Mouse (Mus musculus): ENCODE measurements at regions not wholly inside any gene's neighbourhood (a gene's known extent, or its start where the extent isn't known, plus 50 kb on each side); places are given as distances from the start of the nearest gene placed in this dataset.

DNA sequence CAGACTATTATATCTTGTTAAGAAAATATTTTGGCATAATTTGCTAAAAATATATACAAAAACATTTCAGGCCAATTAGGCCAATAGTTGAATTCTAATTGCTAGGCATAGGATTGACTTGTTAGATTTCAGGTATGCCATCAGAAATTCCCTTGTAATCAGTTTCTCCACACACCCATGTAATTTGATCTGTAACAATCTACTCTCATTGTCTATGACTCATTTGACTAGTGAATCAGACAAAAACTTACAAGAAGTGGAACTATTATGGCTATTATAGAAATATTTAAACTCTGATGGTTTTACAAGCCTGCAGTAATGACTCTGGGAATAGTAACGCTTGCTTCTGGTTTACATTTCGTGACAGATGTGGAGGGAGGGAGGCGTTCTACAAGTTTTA is 338.9 kb upstream of the Ptbp2 start:
- CTCF ChIA-PET: no interaction called here

- CTCF ChIA-PET: no interaction called here
Observed at GRCm38 (mm10) chr3:120083171-120083932, 299.1 kb upstream of the Ptbp2 start.

- CTCF ChIA-PET: no interaction called here
Observed at GRCm38 (mm10) chr3:120073528-120073927, 289.3 kb upstream of the Ptbp2 start.

DNA sequence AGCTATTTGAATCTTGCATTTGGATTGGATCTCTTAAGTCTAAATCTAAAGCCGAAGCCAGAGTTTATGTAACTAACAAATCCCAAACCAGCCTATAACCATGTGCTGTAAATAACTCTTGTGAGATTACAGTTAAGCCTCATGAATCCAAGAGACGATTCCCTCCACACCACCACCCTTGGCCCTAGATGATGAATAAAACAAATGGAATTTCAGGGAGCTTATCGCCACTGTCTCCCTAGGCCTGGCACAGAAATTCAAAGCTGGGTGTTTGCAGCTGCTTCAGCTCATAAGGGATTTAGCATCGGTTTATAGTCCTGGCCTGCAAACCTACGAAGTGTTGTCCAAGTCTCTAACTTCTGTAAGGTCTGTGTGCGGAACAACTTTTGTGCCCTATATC is 281.4 kb upstream of the Ptbp2 start:
- CTCF ChIA-PET: no interaction called here

DNA sequence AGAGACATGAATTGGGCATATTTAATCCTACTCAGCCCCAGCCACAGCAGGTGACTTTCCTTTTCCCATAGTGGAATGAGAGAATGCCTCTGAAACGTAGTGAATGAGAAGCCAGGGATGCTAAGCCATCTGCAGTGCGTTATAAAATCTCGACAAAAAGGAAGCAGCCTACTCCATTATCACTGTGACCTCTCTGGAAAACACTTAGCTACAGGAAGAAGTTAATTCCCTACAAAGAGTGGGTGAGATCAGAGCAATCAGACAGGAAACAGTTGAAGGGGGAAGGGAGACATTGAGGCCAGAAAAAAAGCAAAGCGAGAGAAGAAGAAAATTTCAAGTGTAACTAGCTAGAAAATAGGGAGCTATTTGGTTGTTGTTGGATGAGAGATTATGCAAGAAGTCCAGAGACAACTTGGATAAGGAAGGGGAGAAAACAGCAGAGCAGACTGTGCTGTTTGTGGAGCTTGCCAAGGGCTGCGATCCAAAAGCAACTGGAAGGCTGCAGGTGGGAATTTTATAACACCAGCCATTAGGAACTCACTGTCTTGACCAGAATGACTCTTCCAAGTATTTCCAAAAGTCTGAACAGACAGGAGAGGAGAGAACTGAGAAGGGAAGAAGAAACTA is 280.7 kb upstream of the Ptbp2 start:
- CTCF ChIA-PET: no interaction called here

- CTCF ChIA-PET: no interaction called here
Observed at GRCm38 (mm10) chr3:120062264-120062663, 278.0 kb upstream of the Ptbp2 start.

GRCm38 (mm10) chr3:120059959-120060358 is 275.7 kb upstream of the Ptbp2 start:
- CTCF ChIA-PET: no interaction called here

DNA sequence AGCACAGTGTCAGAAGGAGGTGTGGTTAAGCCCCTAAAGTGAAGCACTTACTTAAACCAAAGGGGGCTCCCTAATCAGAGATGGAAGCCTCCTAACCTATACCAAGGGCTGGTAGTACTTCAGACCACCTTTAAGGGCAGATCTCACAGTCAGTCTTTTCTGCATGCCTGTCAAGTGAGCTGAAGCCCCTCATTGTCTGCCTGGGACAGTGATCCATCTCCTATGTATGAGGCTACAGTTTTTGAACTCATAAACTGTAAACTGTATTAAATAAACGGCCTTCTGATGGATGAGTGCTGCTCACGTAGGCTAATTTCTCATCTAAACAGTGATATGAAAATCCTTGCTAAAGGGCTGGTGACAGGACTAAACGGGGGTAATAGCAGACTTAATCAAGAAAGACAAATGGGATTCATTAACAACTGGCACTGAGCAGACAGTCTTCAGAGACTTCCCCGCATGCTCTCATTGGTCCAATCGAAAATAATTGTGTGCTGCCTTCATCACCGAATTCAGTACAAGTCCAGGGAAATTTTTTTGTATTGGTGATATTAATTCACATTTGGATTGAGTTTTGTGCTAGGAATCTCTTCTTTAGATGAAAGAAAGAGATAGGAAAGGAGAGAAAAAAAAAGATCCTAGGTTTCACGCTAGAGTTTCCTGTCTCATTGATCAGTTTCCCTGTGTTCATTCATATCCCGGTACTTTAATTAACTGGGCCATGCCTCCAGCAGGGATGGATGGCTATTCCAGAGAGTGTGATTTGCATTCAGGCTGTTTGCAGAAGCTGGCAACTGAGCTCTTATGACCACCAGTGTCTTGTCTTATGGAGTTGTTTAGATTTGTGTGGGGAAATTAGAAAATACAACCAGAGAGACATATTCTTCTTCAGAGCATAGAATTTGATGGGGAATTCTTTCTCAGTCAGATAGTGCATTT is 271.2 kb upstream of the Ptbp2 start:
- CTCF ChIA-PET: no interaction called here

GRCm38 (mm10) chr3:120047238-120047637 is 263.0 kb upstream of the Ptbp2 start:
- CTCF ChIA-PET: no interaction called here

GRCm38 (mm10) chr3:120037526-120037925 is 253.3 kb upstream of the Ptbp2 start:
- CTCF ChIA-PET: no interaction called here

DNA sequence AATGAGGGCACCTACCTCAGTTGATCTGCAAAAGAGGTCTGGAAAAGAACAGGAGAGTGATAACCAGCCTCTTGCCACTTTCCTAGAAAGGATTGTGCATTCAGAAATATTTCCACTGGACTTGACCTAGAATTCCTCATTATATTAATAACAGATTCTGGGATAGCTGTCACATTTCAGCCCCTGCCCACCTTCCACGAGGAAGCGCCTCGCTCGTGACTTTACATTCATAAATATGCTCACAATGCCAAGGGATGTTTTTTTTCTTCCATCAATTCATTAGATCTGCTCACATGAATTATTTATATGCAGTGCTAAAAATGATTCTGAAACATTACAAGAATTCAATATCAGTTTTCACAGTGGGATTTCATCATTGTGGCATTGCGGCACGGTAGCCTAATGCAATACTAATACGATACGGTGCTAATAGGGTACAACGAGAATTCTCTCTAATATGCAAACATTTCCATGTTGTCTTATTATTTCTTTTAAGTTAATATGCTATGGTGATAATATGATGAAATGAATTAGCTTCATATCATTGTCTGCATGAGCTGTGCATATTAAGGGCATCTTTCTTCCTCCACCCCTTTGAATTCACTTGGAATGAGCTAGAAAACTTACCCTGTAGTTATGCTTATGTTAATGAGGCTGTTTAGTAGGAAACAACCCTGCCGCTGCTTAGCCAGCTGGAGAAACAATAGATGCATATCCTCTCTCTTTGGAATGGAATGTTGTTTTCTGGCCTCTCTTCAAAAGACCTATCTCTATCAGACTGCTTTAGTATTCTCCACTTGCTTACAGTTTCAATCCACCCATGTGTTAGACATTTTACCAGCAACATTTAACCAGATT is 235.8 kb upstream of the Ptbp2 start:
- CTCF ChIA-PET: no interaction called here

DNA sequence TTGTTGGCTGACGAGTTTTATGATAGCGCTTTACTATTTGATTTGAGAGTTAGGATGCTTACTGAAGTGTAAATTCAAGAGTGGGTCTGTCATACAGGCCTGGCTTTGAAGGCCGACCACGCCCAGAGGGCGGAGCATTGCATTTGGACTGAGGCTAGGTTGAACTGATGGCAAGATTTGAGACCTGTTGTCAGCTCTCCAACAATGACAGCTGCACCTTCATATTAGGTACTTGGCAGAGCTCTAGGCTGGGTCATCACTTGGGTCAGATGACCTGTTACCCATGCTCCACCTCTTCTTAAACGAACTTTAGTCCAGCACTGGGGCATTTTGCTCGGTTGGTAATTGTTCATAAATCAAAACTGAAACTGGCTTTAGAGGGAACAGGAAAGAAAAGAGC is 231.1 kb upstream of the Ptbp2 start:
- CTCF ChIA-PET: no interaction called here

- CTCF ChIA-PET: no interaction called here
Observed at GRCm38 (mm10) chr3:120011861-120012260, 227.6 kb upstream of the Ptbp2 start.

DNA sequence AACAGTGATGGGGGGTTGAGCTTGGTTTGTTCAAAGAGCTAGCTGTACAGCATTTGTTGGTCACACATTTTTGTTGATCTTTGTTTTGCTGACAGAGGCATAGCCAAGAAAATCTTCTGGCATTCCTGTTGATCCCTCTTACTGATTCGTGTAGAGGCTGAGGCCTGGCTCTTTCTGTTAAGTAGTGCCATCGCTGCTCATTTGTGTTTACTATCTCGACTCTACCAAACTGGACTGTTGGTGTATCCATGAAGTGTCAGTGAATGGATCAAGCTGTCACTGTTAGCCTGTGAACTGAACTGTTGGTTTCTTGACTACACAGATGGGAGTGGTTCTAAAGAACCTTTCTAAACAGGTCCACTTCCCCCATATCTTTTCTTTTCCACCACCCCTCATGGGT is 223.8 kb upstream of the Ptbp2 start:
- CTCF ChIA-PET: no interaction called here

- CTCF ChIA-PET: interaction anchor here (0.6 kb wide), 1 partner anchor 57 kb away, joined by 4 read pairs; no protein-coding TSS in a partner anchor
Observed at GRCm38 (mm10) chr3:120004588-120004987, 220.3 kb upstream of the Ptbp2 start.

GRCm38 (mm10) chr3:120000281-120000680 is 216.0 kb upstream of the Ptbp2 start:
- CTCF ChIA-PET: no interaction called here

DNA sequence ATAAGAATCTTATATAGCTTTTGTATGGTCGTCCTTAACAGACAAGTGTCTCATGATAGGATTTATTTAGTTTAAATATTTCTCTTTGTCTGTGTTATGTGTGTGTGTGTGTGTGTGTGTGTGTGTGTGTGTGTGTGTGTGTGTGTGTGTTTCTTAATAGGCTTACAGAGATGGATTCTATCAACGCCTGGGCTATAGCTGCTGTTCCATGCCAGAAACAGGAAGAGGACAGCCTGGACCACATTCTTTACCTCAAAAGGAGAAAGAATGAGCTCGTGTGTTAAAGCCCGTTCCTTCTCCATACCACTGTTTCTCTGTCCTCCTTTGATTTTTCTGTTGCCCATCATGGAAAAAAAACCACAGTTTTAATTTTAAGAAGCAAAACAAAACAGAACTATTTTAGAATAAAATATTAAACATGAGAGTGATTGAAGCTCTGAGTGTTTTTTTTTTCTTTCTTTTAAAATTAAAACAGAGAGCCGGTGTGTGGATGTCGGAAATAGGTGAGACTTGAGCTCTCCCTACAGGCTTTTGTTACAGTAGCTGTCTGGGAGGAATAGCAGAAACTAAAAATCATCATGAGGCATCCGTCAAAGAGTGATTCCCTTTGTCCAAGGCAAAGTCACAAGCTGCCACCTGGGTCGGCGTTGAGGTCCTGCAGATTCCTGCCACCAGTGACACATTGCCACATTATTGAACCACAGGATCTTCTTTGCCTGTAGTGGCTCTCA is 212.2 kb upstream of the Ptbp2 start:
- CTCF ChIA-PET: interaction anchor here (0.7 kb wide), 1 partner anchor 18 kb away, joined by 3 read pairs; no protein-coding TSS in a partner anchor

DNA sequence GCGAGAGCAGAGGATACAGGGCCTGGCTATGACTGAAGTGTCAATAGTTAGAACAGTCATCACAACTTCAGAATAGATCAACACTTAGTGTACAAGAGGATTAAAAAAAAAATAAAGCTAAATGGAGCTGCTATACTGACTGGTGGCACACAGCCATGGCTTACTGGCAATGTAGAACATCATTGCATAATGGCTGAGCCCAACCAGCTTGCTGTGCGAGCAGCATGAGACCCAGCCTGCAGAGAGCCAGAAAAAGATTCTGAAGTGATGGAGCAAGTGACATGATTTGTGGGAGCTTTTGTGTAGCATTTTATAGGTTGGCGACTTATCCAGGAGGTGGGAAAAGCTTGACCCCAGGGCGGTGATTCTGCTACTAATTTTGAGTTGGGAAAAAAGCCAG is 211.5 kb upstream of the Ptbp2 start:
- CTCF ChIA-PET: interaction anchor here (0.7 kb wide), 1 partner anchor 19 kb away, joined by 3 read pairs; no protein-coding TSS in a partner anchor

DNA sequence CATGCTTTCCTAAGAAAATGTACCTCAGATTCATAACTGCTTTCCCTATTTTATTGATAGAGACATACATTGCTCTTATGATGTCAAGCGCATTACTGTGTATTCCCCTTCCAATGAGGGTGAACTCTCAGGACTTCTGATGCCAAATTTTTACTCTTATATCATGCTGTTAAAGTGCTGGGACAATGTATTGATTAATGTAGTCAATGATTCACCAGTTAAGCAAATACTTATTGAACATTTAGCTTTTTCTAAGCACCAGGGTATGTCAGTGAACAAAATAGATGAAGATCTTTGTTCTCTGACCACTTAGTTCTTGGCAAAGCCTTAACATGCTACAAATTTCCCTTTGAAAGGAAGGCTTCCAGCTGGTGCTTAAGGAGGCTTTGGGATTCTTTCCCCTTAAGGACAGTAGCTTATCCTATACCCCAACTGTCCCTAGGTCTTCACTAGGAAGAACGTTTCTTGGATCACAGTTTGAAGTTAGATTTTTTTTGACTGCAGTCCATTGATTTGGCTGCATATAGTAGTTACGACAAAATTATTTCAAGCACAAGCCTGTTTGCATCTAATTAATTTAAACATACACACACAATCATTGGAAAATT is 203.1 kb upstream of the Ptbp2 start:
- CTCF ChIA-PET: no interaction called here

DNA sequence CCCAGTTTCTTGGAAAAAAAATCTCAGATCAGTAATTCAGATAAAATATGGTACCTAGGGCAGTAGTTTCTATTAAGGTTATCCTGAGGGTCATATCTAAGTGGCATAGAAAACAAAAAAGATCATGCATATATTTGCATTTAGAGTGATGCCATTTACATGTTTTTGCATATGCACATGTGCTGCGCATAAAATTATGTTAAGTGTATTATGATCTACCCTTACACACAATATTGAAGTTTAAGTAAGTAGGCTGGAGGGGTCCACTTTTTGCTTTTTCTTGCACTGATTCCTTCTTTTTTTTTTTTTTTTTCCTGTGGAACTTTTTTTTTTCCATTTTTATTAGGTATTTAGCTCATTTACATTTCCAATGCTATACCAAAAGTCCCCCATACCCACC is 193.1 kb upstream of the Ptbp2 start:
- CTCF ChIA-PET: no interaction called here

GRCm38 (mm10) chr3:119976363-119976762 is 192.1 kb upstream of the Ptbp2 start:
- CTCF ChIA-PET: no interaction called here

Data from spleen, embryonic (tissue).